Mouse (Mus musculus) 3134 (cell line): Measurements from ENCODE around the gene Hist1h2bb.

ENCODE experiments used
- DNase-seq: peaks from one replicate; pipeline ENCODE4 v3.0.0-alpha.2; 2011; ENCODE audit warnings: low spot score; ENCODE audit not compliant: insufficient read length; ENCODE audit errors: extremely low read depth

Gene Hist1h2bb

GRCm38 (mm10) chr13:23747081-23747891 lies 752 bp downstream of the Hist1h2bb start:
- DNase-seq, result peak; percentile 86

GRCm38 (mm10) chr13:23747892-23748288 lies 1.4 kb downstream of the Hist1h2bb start:
- peak; percentile 50 for DNase-seq

GRCm38 (mm10) chr13:23749563-23750121 lies 3.1 kb downstream of the Hist1h2bb start:
- no peak for DNase-seq

DNA sequence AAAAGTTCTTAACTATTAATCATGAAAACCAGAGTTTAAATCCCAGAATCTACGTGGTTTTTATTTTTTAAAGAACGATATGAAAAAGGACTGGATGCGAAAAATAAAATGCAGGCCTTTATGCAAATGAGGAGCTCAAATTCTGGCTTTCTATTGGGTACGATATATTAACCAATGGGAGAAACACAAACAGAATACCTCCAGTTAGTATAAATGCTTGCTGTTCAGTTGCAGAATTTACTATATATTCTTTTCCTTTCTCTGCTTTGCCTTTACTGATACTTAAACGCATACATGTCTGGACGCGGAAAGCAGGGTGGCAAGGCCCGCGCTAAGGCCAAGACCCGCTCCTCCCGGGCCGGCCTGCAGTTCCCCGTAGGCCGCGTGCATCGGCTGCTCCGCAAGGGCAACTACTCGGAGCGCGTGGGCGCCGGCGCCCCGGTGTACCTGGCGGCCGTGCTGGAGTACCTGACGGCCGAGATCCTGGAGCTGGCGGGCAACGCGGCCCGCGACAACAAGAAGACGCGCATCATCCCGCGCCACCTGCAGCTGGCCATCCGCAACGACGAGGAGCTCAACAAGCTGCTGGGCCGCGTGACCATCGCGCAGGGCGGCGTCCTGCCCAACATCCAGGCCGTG lies 4.4 kb downstream of the Hist1h2bb start, which contains the start of gene Hist1h2ab:
Gene Hist1h2ab (plus strand): TSS at position 288 of the 639 bp plus-strand sequence.
- peak; percentile 92 for DNase-seq

DNA sequence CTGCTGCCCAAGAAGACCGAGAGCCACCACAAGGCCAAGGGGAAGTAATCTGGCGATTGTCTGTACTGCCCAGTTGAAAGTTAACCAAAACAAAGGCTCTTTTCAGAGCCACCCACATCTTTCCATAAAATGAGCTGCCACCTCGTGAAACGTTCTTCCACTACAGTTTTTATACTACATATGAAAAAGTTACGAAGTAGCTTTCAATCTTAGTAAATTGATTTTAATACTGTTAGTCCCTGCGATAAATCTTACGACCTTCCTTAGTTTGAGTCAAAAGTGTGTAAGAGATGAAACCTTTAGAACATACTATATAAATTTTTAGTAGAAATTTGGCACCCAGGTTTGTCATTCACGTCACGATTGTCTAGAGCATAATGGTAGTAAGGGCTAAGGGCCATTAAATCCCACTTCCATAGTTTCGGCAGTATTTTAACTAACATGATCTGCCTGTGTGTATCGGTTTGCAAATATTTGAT lies 5.0 kb downstream of the Hist1h2bb start:
- peak; percentile 73 for DNase-seq

- DNase-seq, result peak; percentile 88
These were observed 5.7 kb downstream of the Hist1h2bb start, which contains the start of gene Hist1h3b for GRCm38 (mm10) chr13:23752067-23752741. Gene Hist1h3b, plus strand, starts transcription at chr13:23752267.

DNA sequence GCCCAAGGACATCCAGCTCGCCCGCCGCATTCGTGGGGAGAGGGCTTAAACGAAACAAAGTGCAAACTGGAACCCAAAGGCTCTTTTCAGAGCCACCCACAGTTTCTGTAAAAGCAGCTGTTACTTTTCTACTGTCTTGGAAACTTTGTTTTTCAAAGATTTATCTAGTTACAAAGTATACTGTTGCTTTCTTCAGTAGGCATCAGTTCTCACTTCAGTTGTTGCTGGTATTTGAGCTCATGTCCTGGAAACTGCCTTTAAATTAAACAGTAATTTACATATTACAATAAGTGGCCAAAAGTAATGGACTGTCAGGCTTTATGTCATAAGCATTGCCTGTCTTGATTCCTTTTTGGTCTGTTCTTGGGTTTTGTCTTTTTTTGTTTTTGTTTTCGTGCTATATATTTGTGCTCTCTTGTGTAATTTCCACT lies 6.2 kb downstream of the Hist1h2bb start:
- DNase-seq, result peak; percentile 81

- peak; percentile 35 for DNase-seq
These were observed 7.0 kb downstream of the Hist1h2bb start for GRCm38 (mm10) chr13:23753314-23754078.

GRCm38 (mm10) chr13:23755000-23755399 lies 8.5 kb downstream of the Hist1h2bb start:
- DNase-seq, result no peak

DNA sequence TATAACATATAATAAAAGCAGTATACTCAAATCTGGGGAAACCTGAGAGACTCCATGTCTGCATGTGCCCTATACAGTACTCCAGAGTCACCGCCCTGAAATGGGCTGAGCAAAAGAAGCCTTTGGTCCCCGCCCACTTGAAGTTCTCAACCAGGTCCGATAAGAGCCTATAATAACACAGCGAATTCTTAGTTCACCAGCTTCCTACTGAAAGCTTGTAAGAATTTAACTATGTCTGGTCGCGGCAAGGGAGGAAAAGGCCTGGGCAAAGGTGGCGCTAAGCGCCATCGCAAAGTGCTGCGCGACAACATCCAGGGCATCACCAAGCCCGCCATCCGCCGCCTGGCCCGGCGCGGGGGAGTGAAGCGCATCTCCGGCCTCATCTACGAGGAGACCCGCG lies 10.3 kb downstream of the Hist1h2bb start, which contains the start of gene Hist1h4b:
Gene Hist1h4b (plus strand): TSS at position 224 of the 400 bp plus-strand sequence.
- DNase-seq, result peak; percentile 97

DNA sequence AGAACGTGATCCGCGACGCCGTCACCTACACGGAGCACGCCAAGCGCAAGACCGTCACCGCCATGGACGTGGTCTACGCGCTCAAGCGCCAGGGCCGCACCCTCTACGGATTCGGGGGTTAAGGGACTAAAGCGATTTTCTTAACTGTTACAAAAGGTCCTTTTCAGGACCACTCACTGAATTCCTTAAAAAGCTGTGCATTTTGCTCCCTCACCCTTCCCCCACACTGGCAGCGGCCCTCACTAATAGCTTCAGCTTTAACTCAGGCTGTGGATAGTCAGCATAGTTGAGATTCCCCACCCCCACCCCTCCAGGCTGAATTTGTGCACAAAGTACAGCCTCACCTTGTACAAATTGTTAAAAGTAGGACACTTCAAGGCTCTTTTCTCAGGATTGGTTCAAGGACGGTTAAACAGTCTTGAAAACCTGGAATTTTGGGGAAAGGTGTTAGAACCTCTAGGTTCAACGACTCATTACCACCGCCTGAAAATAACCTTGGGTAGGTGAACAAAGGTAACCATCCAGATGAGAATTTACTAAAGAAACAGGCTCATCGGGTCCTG lies 10.8 kb downstream of the Hist1h2bb start:
- DNase-seq, result peak; percentile 91

GRCm38 (mm10) chr13:23757921-23758320 lies 11.4 kb downstream of the Hist1h2bb start:
- DNase-seq, result no peak

DNA sequence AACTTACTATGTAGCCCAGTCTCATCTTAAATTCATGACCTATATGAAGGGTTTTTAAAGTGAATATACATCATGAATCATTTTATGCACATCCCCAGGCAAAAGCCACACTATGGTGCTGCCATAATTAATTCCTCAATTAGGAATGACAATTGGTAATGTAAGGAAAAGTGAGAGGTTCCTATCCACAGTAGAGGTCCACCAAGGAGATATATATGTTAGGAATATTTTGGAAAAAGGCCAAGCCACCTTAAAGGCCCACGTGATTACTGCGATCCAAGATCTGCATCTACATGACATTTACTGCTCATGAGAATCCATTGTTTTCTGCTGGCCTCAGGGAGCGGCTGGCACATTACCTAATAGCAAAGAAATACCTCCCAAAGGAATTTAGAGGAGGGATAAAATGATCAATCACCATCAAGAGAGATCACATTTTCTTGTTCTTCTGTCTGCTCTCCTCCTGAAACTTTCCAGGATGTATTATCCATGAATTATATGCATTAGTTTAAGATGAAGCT lies 12.8 kb downstream of the Hist1h2bb start:
- no peak for DNase-seq

DNA sequence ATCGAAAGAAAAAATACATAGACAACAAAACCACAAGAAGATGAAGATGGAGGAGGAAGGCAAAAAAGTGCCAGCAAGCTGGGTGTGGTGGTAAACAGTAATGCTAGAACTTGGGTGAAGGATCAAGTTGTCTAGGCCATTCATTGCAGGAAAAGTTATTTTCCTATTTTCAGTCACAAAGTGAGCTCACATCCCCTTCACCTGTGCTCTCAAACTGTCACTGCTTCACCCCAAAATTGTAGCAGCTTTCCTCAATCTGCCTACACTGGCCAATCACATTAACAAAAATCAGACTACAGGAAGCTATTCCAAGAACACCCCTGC lies 13.3 kb downstream of the Hist1h2bb start:
- peak; percentile 20 for DNase-seq

GRCm38 (mm10) chr13:23760240-23760971 lies 13.9 kb downstream of the Hist1h2bb start:
- peak; percentile 70 for DNase-seq

GRCm38 (mm10) chr13:23760972-23761864 lies 14.7 kb downstream of the Hist1h2bb start, which contains the start of gene Hist1h4a:
Gene Hist1h4a, minus strand, starts transcription at chr13:23761230.
- peak; percentile 97 for DNase-seq

GRCm38 (mm10) chr13:23761871-23762821 lies 15.6 kb downstream of the Hist1h2bb start, which contains the start of gene Hist1h3a:
Gene Hist1h3a, minus strand, starts transcription at chr13:23762386.
- DNase-seq, result peak; percentile 87
